Mouse (Mus musculus): Measurements from ENCODE around the gene Spg20.
A peak's percentile ranks its signal among the peaks of the same experiment; 100 is the strongest.

Gene Spg20

GRCm38 (mm10) chr3:55111935-55112709 is at the start of gene Spg20:
Spg20 (plus strand) TSS chr3:55112108.
- peak; percentile 97 for DNase-seq

- no peak for DNase-seq
Observed at GRCm38 (mm10) chr3:55062653-55063052, 49.3 kb upstream of the Spg20 start.

DNA sequence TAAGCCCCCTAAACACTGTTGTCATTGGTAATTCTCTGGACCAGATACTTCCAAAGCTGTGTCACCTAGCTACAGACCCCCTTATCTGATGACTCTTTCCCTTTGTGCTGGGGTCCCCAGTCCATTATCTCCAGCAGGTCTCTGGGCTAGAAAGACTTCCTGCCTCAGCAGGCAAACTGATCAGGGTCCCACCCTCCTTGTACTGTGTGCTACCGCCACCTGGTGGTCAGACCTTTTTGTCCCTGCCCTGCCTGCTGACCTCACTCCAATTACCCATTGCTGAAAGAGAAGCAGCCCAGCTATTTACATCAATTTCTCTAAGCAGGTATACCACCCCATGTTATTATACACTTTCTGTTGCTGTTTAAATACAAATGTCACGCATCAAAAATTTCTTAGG is 47.5 kb upstream of the Spg20 start:
- DNase-seq: peak; percentile 69

GRCm38 (mm10) chr3:55065738-55066665 is 45.9 kb upstream of the Spg20 start:
- DNase-seq: no peak

DNA sequence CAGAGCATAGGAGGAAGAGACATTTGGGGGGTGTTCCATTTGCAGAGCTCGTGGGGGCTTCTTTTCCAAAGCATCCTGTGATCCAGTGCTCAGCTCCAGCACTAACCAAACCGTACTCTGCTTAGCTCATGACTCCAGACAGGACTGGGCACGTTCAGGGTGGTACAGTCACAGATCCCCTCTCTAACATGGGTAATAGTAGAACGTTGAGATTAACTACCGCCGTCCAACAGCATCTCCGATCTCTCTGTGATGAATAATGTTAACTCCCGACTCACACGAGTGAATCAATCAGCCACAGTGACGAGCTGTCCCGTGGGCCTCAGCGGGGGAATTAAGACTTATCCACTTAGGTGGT is 45.3 kb upstream of the Spg20 start:
- no peak for DNase-seq

DNA sequence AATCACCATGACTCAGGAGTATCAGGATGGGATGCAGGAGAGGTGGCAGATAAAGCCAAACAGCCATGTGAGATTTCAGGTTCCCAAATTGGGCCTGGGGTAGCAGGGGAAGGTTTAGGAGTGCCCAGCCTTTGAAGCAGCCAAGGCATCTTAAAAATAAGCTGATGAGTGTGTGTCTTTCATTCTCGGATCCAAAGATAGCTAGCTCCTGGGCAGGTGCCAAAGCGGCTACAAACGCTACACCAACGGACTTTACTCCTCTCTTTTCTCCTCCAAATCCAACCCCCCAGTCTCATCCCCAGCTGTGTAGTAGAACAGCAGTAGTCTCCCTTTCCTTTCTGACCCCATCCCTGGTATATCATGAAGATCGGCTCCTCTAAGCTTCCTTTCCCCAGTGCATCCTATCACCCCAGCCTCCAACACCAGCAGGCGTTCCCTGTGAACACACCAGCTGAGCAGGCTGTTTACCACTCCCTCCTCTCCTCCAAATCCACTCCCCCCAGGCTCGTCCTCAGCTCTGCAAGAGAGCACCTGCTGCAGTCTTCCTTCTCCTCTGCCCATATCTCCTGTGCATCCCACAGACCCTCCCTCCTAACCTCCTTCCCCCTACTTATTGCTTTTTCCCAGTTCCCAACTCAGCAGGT is 44.0 kb upstream of the Spg20 start:
- DNase-seq: no peak

DNA sequence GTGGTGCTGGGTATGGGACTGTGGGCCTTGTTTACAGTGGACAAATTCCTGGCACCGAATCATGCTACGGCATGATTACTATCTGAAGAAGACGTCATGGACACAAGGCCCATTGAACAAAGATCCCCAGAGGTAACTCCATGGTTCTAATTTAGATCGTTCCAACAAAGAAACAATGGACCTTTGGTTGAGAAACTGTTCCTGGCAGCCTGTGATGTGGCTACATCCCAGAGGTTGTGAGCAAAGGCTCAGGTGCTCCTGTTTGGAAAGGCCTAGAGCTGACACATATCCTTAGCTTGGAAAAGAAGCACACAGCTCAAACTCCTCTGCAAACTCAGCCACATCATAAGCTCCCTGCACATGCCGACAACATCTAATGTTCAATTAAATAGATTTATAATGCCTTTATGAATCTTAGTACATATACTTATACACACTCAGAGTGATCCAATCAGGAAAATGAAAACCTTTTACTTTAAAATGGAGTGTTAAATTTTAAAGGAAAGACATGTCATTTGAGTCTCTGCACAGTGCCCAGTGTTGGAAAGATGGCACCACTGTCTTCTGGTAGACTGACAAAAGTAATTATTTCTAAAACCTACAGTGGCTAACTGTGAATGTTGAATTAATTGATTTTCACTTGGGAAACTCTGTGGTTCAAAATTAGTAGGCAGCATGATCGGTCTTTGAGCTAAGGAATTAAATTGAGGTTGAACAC is 37.2 kb upstream of the Spg20 start:
- DNase-seq: no peak

DNA sequence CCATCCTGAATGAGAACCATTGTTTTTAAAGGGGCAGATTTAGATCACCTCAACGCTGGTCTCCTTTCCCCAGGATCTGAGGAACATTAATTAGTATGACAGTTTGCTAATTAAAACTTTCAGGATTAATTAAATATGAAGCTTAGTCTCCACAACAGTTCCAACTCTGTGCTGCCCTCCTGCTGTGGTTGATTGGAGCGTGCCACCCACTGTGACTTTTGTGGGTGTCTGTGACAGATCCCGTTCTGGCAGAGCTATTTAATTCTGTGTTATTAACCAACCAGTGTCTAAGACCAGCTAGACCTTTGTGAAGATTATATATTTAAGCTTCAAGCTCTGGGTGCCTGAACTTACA is 36.6 kb upstream of the Spg20 start:
- no peak for DNase-seq

DNA sequence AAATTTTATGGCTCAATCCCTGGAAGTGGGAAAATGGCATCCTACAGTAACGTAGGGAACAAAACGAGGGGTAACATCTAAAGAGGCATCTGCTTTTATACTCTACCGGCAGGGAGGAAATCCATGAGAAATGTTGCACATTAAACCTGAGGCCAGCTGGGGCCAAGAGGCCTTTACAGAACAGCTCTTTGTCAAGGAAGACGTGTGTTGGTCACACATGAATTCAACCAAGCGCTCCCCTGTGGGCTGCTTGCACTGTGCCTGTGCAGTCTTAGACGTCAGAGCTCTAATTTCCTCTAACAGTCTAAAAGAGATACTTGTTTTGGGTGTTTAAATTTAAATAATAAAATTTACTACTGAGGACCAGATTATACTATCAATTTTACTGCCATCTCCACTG is 33.7 kb upstream of the Spg20 start:
- no peak for DNase-seq

GRCm38 (mm10) chr3:55079619-55080018 is 32.3 kb upstream of the Spg20 start:
- no peak for DNase-seq

GRCm38 (mm10) chr3:55080055-55080454 is 31.9 kb upstream of the Spg20 start:
- peak; percentile 84 for DNase-seq

- no peak for DNase-seq
Observed at GRCm38 (mm10) chr3:55084781-55085180, 27.1 kb upstream of the Spg20 start.

DNA sequence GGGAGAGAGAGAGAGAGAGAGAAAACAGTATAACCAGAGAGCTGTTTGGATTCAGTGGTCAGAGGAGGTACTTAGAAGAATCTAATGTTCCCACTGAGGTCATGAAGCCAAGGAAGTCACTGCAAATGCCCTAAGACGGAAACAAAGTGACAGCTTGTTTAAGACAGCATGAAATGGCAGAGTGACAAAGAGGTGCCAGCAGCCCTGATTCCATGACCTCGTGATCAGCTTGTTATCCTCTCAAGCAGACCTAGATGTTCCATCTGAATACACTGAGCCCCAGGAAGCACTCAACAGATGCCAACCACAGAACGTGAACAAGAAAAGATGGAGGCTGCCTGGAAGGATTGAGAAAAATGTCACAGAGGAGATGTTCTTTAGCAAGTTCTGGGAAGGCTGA is 26.2 kb upstream of the Spg20 start:
- DNase-seq: no peak

DNA sequence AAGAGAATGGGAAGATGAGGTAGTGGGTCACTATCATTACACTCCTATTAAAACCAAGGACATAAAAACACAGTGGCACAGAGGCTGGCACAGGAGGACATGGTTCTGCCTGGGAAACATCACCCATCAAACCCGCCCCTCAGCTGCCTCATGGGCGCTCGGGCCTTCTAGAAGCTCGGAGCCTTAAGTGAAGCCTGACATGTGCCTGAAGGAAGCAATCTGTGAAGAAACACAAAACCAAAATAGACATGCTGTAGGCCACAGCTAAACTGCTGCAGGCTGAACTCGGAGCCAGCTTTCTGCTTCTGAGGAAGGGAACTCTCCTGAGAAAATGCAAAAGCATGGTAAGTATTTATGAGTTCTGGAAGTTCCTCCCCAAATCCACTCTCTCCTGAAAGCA is 25.0 kb upstream of the Spg20 start:
- DNase-seq: no peak

DNA sequence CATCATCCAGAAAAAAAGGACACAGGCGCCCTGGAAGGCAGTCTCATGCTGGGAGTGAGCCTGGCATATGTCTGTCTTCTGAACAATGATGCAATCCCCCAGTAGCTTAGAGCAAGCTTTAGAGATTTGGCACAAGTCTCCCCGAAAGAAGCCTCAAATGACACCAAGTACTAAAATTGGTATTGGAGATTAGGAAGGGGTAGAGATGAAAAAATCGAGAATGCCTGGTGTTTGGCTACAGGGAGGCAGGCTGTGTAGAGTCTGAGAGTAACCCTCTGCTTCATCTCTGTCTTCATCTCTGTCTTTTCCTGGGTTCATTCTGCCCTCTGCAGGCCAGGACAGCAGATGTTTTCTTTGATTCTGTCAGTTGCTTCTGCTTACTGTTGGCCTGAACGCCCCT is 24.5 kb upstream of the Spg20 start:
- no peak for DNase-seq

DNA sequence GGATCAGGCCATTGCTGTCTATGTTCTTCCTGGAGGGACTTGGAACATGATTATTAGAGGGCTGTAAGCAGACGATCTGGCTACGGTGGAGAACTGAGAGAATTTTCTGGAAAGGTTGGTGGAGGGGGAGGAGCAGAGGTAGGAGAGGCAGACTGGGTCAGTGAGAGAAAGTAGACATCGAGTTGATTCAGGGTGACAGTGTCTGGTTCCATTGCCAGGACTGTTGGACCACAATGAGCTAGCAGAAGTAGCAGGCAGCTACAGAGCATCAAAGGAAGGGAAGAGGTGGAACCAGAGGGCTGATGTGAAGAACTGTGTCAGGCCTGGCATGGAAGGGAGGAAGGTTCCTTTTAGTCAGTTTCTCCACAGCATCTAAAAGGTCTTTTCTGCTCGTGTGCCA is 23.5 kb upstream of the Spg20 start:
- no peak for DNase-seq

DNA sequence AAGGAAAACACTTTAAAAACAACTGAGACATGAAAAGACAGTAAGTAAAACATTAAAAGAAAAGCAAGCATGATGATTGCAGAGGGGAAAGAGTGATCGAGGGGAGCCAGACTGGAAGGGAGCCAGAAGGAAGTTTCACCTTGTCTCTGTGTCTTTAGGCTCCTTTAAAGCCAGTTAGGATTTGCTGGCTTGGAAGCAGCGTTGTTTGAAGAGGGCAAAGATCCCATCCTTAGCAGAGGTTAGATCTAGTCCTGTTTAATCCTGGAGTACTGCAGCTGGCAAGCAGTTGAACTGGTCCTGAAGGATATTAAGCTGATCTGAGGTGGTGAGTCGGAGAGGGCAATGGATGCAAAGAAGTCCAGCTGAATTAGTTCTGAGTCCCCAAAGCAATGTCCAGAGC is 23.1 kb upstream of the Spg20 start:
- peak; percentile 67 for DNase-seq

DNA sequence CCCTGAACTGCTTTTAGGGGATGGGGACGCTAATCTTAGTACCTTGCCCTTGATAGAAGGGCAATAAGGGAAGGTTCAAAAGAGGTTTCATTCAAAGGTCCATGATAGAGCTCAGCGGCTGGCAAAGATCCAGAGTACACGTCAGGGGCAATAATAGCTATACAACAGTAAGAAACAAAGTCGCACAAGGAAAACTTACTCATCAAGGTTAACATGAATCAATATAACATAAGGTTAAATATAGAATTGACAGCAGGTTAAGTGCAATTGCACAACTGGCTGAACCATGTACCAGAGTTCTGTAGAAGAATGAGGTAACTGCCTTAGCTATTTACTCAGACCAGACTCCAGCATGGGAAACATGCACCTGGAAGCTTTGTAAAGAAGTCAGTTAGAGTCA is 22.6 kb upstream of the Spg20 start:
- no peak for DNase-seq

DNA sequence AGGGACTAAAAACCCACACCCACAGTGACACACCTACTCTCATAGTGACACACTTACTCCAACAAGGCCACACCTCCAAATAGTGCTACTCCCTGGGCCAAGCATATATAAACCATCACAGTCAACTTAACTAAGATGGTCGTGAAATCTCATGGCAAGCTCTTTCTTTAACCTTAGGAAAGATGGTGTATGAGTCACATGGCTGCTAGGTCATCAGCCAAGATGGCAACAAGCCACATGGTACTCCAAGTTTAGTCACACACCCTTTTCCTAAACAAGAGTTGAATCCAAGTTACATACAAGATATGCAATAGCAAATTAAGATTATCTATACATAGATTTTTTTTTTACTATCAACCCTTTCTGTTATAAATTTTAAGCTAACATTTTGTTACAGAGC is 18.7 kb upstream of the Spg20 start:
- DNase-seq: no peak

GRCm38 (mm10) chr3:55095968-55096654 is 15.8 kb upstream of the Spg20 start:
- no peak for DNase-seq

GRCm38 (mm10) chr3:55096655-55097005 is 15.3 kb upstream of the Spg20 start:
- DNase-seq: no peak

DNA sequence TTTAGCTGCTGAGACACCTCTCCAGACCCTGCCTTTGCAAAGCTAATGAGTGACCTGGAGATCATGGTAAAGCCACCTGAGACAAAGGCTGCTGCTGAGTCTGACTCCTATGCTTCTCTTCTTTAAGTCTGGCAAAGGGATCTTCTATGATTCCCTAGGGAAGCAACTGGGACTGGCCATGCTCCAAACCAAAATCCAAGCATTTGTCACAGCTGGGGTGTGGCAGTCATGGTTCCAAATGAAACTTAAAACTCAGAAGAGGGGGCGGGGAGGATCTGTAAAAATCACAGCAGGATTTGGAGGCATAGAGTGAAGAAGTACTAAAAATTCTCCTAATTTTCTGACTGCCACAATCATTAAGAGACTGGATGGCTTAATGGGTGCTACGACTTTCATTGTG is 14.7 kb upstream of the Spg20 start:
- DNase-seq: no peak

GRCm38 (mm10) chr3:55098014-55098413 is 13.9 kb upstream of the Spg20 start:
- no peak for DNase-seq
